Mouse (Mus musculus) limb, embryonic 11.5 days (tissue): ENCODE data around the gene Emp2. TPM values are rescaled to one million over a fixed set of nuclear protein-coding genes. Genes with fewer than 3 reads are reported as not detected.

Experiments used
- ATAC-seq: fragments of 200-750 bp; cut with Nextera tagmentation; 2 replicates; pipeline ENCODE4 v1.8.0; 2017; ENCODE audit warnings: low read depth; ENCODE audit not compliant: insufficient number of reproducible peaks, low FRiP score, low TSS enrichment
- DNase-seq: peaks from one replicate; pipeline ENCODE4 v3.0.0-alpha.2; 2015; ENCODE audit warnings: low spot score
- H3K27ac ChIP-seq: fragments of 300-500 bp; sonication (generic); replicated peaks from 2 replicates; pipeline ENCODE4 v1.5.1; 2014; ENCODE audit warnings: low read depth, mild to moderate bottlenecking, low read length
- H3K27me3 ChIP-seq: fragments of 300-500 bp; sonication (generic); 2 replicates; pipeline ENCODE4 v1.6.1; 2014; ENCODE audit warnings: mild to moderate bottlenecking, low read length, mixed read lengths; ENCODE audit not compliant: control insufficient read depth, insufficient read depth
- H3K36me3 ChIP-seq: fragments of 300-500 bp; sonication (generic); 2 replicates; pipeline ENCODE4 v1.6.1; 2014; ENCODE audit warnings: mild to moderate bottlenecking, low read length, moderate library complexity, mixed read lengths; ENCODE audit not compliant: control insufficient read depth, insufficient read depth
- H3K4me1 ChIP-seq: fragments of 300-500 bp; sonication (generic); 2 replicates; pipeline ENCODE4 v1.6.1; 2014; ENCODE audit warnings: low read length, mixed read lengths; ENCODE audit not compliant: control insufficient read depth, insufficient read depth
- H3K4me2 ChIP-seq: fragments of 300-500 bp; sonication (generic); 2 replicates; pipeline ENCODE4 v1.6.1; 2014; ENCODE audit warnings: low read depth, mild to moderate bottlenecking, moderate library complexity; ENCODE audit not compliant: severe bottlenecking
- H3K4me3 ChIP-seq: fragments of 300-500 bp; sonication (generic); 2 replicates; pipeline ENCODE4 v1.5.1; 2014; ENCODE audit warnings: low read depth, low read length
- H3K9ac ChIP-seq: fragments of 300-500 bp; sonication (generic); 2 replicates; pipeline ENCODE4 v1.6.1; 2014; ENCODE audit warnings: mild to moderate bottlenecking, low read length
- H3K9me3 ChIP-seq: fragments of 300-500 bp; sonication (generic); 2 replicates; pipeline ENCODE4 v1.6.1; 2016; ENCODE audit warnings: low read length; ENCODE audit not compliant: control insufficient read depth
- WGBS: fragments of 180-500 bp; shearing (Covaris S2); extraction: QIAGEN DNeasy Blood & Tissue Kit; methylation state at CpG from one replicate; pipeline ENCODE4 v1.1.7; 2014; 5-methylcytosine and 5-hydroxymethylcytosine counted together
- polyA plus RNA-seq: library from polyadenylated mRNA; unstranded; fragments of >200 nt; fragmentation: Nextera tagmentation; extraction: Ambion mirVana; gene quantifications from 2 replicates; pipeline ENCODE4 v1.2.1, GENCODE M21; 2014

Gene Emp2
- polyA plus RNA-seq, 1 experiment from 2014 or later = 8.4 TPM

DNA sequence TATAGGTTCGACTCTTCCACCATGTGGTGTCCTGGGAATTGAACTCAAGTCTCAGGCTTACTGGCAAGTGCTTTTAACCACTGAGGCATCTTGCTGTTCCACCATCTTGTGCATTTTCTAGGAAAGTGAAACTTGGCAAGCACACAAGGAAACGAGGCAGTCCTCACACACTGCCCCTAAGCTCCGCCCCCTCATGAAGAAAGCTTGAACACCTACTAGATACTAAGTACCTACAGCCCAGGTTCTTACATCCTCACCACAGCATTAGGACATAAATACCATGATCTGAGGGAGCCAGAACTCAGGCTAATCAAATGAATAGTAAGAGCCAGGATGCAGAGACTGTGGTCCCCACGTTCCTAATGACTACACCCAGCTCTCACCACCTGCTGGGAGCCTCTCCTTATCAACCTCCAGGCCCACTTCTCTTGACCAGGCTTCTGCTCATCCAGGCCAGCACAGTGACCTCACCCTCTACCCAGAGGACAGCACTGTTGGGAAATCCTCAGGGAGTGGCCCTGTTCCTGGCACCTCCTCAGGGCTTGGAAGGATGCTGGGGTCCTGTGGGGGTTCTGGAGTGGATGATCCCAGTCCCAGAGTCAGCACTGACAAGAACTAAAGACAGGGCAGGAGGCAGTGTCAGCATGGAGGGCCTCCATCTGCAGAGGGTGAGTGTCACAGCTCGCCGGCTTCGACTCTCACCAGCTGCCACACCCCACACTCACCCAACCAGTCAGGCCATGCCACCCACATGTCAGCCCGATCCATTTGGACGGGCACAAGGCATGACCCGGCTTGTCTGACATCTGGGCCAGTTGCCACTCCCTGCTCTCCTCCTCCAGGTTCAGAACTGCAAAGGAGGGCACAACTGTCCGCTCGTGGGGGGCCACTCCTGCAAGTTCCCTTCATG, 17.1 kb upstream of the Emp2 start:
- Histone ChIP-seq H3K4me2 (no peak overlapping the region), H3K4me1 (peaks cover 8% of the 10 kb centered on the region; the same call in 1 of the 2 replicates), H3K27ac (no peak overlapping the region), H3K36me3 (no peaks in the 10 kb centered on the region), H3K4me3 (no peak overlapping the region), H3K9me3 (no peaks in the 10 kb centered on the region), H3K27me3 (no peaks in the 10 kb centered on the region), H3K9ac (no peak overlapping the region)
- no peak for DNase-seq
- no peak for ATAC-seq
- 81% methylated on average over 12 of the region's 12 CpGs for WGBS

DNA sequence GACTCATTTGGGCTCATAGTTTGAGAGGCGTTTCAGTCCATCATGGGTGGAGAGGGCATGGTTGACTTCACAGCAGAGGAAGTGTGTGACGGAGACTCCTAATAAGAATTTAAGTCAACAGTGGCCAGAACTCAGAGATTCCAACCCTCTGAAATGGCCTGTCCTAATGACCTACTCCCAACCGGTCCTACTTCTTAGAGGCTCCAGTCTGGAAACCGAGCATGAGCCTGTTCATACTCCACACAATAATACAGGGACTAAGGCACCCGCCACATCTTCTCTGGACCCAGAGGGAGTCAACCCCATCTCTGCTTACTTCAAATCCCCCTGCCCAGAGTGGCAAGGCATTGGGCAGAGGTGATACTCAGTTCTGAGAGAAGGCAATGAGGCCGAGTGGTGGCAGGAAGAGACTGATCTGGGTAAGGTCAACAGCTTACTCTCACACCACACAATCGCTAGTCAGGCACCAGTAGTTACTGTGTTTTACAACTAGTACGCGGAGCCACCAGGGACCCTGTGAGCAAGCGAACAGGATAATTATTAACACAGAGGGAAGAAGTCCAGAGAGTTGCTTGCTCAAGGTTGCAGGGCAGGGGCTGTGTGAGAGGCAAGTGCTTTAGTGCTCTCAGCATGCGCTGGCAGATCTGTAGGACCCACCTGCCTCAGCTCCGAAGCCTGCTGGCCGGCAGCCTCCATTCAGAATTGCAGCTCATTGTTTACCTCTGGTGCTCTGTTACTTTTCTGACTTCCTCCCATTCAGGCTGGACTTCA, 14.0 kb upstream of the Emp2 start:
- no peak for ATAC-seq
- H3K9me3 ChIP-seq = no peaks in the 10 kb centered on the region
- H3K9ac ChIP-seq = no peak overlapping the region
- no peak overlapping the region for H3K4me2 ChIP-seq
- peaks cover 8% of the 10 kb centered on the region; the same call in 1 of the 2 replicates for H3K4me1 ChIP-seq
- H3K36me3 ChIP-seq = no peaks in the 10 kb centered on the region
- no peaks in the 10 kb centered on the region for H3K27me3 ChIP-seq
- H3K4me3 ChIP-seq = no peak overlapping the region
- 54% methylated on average over 13 of the region's 13 CpGs for WGBS
- peak; percentile 35 for DNase-seq
- H3K27ac ChIP-seq = no peak overlapping the region

DNA sequence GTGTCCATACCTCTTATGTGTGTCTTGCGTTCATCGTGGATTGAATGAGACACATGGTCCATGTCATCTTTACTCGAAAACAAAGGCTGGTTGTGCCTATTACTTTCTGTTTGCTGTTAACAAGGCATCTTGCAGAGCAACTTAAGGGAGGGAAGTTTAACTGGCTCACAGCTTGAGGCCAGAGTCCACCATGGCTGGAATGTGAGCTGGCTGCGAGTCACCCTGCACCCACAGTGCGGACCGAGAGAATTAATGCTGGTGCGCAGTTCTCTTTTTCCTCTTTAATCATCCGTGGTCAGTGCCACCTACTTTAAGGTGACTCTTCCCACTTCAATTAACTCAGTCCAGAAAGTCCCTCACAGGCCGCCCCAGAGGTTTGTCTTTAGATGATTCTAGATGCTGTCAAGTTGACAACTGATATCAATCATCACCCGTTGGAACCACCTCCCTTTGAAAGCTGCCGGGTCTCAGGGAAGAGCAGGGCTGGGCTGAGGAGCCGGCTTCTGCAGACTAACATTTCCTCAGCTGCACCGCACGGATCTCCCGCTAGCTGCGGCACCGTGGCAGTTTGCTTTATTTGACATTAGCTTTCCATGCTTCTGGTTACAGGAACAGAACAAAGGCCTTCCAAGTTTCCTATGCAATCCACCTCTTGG, 6.3 kb upstream of the Emp2 start:
- DNase-seq = no peak
- 54% methylated on average over 17 of the region's 17 CpGs for WGBS

DNA sequence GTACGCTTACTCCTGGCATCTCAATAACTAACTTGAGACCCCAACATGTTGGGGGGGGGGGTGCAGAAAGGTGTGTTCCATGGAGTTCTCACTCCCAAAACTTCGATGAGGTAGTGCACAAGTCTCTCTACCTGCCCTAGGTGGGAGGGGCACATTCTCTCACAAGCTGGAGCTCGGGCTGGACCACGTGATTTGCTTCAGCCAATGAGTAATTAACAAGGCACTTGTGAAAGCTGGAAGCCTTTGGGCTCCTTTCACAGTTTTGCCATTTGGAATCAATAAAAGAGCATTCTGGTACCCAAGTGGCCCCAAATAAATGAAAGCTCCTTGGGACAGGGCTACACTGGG, 3.4 kb upstream of the Emp2 start:
- H3K4me2 ChIP-seq = no peak overlapping the region; the same call in 1 of the 2 replicates
- WGBS = 56% methylated on average over 4 of the region's 4 CpGs
- DNase-seq = no peak
- H3K36me3 ChIP-seq = no peaks in the 10 kb centered on the region
- H3K9ac ChIP-seq = no peak overlapping the region
- no peaks in the 10 kb centered on the region for H3K9me3 ChIP-seq
- peaks cover 9% of the 10 kb centered on the region; the same call in 1 of the 2 replicates for H3K27me3 ChIP-seq
- ATAC-seq = no peak
- H3K4me3 ChIP-seq = no peak overlapping the region
- H3K27ac ChIP-seq = no peak overlapping the region
- H3K4me1 ChIP-seq = no peaks in the 10 kb centered on the region

More for the DNA sequence above, 6.3 kb upstream of the Emp2 start:
- no peak overlapping the region for H3K4me2 ChIP-seq
- ATAC-seq = no peak
- no peak overlapping the region for H3K27ac ChIP-seq
- H3K4me1 ChIP-seq = no peaks in the 10 kb centered on the region
- H3K9ac ChIP-seq = no peak overlapping the region
- no peak overlapping the region for H3K4me3 ChIP-seq
- H3K9me3 ChIP-seq = no peaks in the 10 kb centered on the region
- peaks cover 3% of the 10 kb centered on the region; the same call in 1 of the 2 replicates for H3K27me3 ChIP-seq
- H3K36me3 ChIP-seq = no peaks in the 10 kb centered on the region

DNA sequence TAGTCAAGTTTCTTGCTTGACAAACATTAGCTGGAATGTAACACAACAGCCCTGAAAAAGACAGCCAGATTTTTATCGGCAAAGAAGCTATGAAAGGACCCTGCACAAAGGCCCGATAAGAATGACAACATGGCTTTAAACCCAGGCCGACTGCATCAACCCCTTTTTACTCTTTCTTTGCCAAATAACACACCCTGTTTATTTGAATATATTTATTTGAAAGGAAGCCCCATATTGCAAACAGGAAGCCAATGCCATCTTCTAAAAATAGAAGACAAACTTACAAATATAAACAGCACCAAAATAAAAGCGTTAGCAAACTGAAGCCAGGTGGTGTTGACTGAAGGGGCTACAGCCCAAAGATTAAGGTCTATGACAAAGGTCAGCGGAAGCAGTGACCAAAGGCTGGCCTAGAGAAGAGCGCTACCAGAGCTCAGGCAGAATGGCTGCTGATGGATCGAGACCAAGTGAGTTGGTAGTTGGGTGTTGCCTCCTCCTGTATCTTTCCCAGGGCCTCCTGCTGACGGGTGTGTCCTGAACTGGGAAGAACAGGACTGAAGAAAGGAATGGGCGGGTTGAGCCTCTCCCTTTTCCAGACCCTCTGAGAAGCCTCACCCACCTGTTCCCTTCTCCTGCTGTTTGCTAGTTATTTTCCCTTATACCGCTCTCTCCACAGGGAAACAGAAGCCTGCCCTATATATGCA, 2.9 kb upstream of the Emp2 start:
- 82% methylated on average over 10 of the region's 10 CpGs for WGBS
- peaks cover 1% of the 10 kb centered on the region for H3K4me1 ChIP-seq
- DNase-seq (no peak), ATAC-seq (no peak)
- H3K4me3 ChIP-seq = no peak overlapping the region
- no peak overlapping the region for H3K9ac ChIP-seq
- H3K36me3 ChIP-seq = no peaks in the 10 kb centered on the region
- no peak overlapping the region for H3K27ac ChIP-seq
- H3K27me3 ChIP-seq = peaks cover 9% of the 10 kb centered on the region; the same call in 1 of the 2 replicates
- H3K9me3 ChIP-seq = no peaks in the 10 kb centered on the region
- no peak overlapping the region; the same call in 1 of the 2 replicates for H3K4me2 ChIP-seq

DNA sequence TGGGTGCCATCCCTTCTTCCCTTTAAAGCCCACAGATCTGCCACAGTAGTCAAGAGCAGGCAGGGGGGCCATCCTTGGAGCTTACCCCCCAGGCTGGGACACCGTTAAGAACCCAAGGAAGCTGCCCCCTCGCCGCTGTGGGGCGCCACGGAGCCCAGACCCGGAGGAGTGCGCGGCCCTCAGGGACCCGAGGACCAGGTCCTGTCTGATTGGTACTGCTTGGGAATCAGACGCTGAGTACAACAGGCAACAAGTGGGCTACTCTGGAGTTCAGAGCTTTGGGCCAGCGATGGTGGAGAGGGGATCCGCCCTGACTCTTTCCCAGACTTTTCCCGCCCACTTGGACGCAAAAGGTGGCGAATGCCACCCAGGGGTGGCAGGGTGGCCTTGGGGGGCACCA, 542 bp downstream of the Emp2 start:
- Histone ChIP-seq H3K9me3 (no peaks in the 10 kb centered on the region), H3K9ac (peak overlapping the region; percentile 58), H3K36me3 (no peaks in the 10 kb centered on the region), H3K4me3 (peak overlapping the region; percentile 37), H3K4me2 (peak overlapping the region; percentile 87), H3K27me3 (peaks cover 6% of the 10 kb centered on the region; the same call in 1 of the 2 replicates), H3K4me1 (peaks cover 9% of the 10 kb centered on the region), H3K27ac (no peak overlapping the region)
- 6% methylated on average over 15 of the region's 15 CpGs for WGBS
- ATAC-seq (peak; percentile 56; the same call in 1 of the 2 replicates), DNase-seq (peak; percentile 35)

DNA sequence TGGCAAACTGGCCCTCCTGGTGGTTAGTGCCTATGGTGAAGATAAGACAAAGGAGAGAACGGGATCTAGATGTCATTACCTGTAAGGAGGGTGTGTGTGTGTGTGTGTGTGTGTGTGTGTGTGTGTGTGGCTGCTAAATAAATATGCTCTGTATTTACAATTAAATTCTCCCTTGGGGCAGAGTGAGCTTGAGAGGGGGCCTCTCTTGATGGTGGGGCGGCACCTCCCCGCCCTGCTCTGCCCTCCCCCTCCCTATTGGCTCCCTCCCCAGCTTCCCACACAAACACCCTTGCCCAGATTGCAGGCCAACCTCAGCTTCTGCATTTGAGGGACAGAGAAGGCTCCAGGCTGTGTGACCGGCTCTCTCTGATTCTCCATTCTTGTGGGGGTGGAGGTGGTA, 1.8 kb downstream of the Emp2 start:
- H3K9ac ChIP-seq = no peak overlapping the region
- H3K9me3 ChIP-seq = no peaks in the 10 kb centered on the region
- no peaks in the 10 kb centered on the region for H3K36me3 ChIP-seq
- H3K4me2 ChIP-seq = no peak overlapping the region
- ATAC-seq (no peak), DNase-seq (no peak)
- WGBS = 74% methylated on average over 4 of the region's 4 CpGs
- no peak overlapping the region for H3K27ac ChIP-seq
- peaks cover 6% of the 10 kb centered on the region; the same call in 1 of the 2 replicates for H3K27me3 ChIP-seq
- peaks cover 9% of the 10 kb centered on the region for H3K4me1 ChIP-seq
- H3K4me3 ChIP-seq = no peak overlapping the region
